Mouse (Mus musculus) myocyte (in vitro differentiated cells): Measurements from ENCODE around the gene Dkk3.

Experiments
- CEBPB ChIP-seq: IDR thresholded peaks from 2 replicates; pipeline ENCODE4 v1.6.1; 2011; ENCODE audit warnings: mild to moderate bottlenecking, moderate library complexity; ENCODE audit not compliant: poor library complexity, insufficient read depth, severe bottlenecking
- E2F4 ChIP-seq: IDR thresholded peaks from one replicate; pipeline ENCODE4 v1.6.1; 2011; ENCODE audit warnings: mild to moderate bottlenecking, control low read depth, moderate library complexity; ENCODE audit not compliant: insufficient read depth
- MAX ChIP-seq: IDR thresholded peaks from one replicate; pipeline ENCODE4 v1.6.1; 2011; ENCODE audit warnings: low read depth, mild to moderate bottlenecking, control low read depth
- MYOD1 ChIP-seq, 3 experiments: IDR thresholded peaks; one replicate each; pipeline ENCODE4 v1.6.1; 2011; ENCODE audit warnings: control low read depth in 2 of 3, low read depth in 2 of 3, mild to moderate bottlenecking in 2 of 3, moderate library complexity in 1 of 3; ENCODE audit not compliant: insufficient read length in 2 of 3, control insufficient read depth in 1 of 3
- MYOG ChIP-seq, 3 experiments: IDR thresholded peaks; one replicate each; pipeline ENCODE4 v1.6.1; 2011; ENCODE audit warnings: control low read depth in 2 of 3, low read depth in 2 of 3, mild to moderate bottlenecking in 2 of 3; ENCODE audit not compliant: insufficient read length in 2 of 3, control insufficient read depth in 1 of 3, insufficient read depth in 1 of 3
- POLR2A ChIP-seq: IDR thresholded peaks from one replicate; pipeline ENCODE4 v1.6.1; 2011; ENCODE audit warnings: low read depth, mild to moderate bottlenecking, control low read depth, moderate library complexity; ENCODE audit not compliant: insufficient read length
- POLR2AphosphoS2 ChIP-seq: IDR thresholded peaks from one replicate; pipeline ENCODE4 v1.6.1; 2011; ENCODE audit warnings: low read depth, control low read depth; ENCODE audit not compliant: insufficient read length
- REST ChIP-seq: IDR thresholded peaks from one replicate; pipeline ENCODE4 v1.6.1; 2011; ENCODE audit warnings: mild to moderate bottlenecking, control low read depth, moderate library complexity; ENCODE audit not compliant: insufficient read depth, insufficient read length
- SRF ChIP-seq: IDR thresholded peaks from one replicate; pipeline ENCODE4 v1.6.1; 2011; ENCODE audit warnings: low read depth; ENCODE audit not compliant: control insufficient read depth, insufficient read length
- TCF12 ChIP-seq: IDR thresholded peaks from one replicate; pipeline ENCODE4 v1.6.1; 2011; ENCODE audit warnings: mild to moderate bottlenecking, control low read depth; ENCODE audit not compliant: poor library complexity, insufficient read depth, severe bottlenecking
- TCF3 ChIP-seq: IDR thresholded peaks from one replicate; pipeline ENCODE4 v1.6.1; 2011; ENCODE audit warnings: low read depth, control low read depth; ENCODE audit not compliant: insufficient read length
- USF1 ChIP-seq: IDR thresholded peaks from one replicate; pipeline ENCODE4 v1.6.1; 2011; ENCODE audit warnings: low read depth, mild to moderate bottlenecking, control low read depth, moderate library complexity

DNA sequence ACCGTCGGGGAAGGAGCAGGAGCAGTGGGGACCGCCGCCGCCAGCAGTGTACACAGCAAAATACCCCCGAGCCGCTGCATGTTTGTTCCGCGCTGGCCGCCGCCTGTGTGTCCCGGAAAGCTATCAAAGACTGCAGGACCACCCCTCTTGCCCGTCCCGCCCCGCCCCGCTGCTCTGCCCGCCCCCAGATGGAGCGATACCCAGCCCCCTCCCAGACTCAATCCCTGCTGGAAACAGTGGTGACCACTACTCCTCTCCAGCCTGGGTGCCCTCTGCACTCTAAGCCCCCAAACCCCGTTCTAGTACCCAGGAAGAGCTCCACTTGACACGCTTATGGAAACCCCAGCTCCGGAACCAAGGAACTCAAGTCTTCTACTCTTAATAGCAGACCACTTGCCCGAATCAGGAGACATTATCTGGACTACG, 528 bp downstream of the Dkk3 start:
- TF ChIP-seq E2F4, result no peak
- TF ChIP-seq REST, result no peak
- no peak for TF ChIP-seq POLR2AphosphoS2
- TF ChIP-seq POLR2A, result no peak
- TF ChIP-seq MYOG (IDR thresholded peaks at IDR 0.05; ENCODE audit: control insufficient read depth in 1 of 3, insufficient read depth in 1 of 3, insufficient read length in 2 of 3, low read depth in 2 of 3), result no peak
- TF ChIP-seq TCF3, result no peak
- no peak for TF ChIP-seq MAX
- TF ChIP-seq TCF12, result no peak
- no peak for TF ChIP-seq MYOD1 (IDR thresholded peaks at IDR 0.05; ENCODE audit: control insufficient read depth in 1 of 3, insufficient read length in 2 of 3, low read depth in 2 of 3)
- no peak for TF ChIP-seq CEBPB
- TF ChIP-seq USF1, result no peak
- TF ChIP-seq SRF, result no peak
